Mouse (Mus musculus): Measurements from ENCODE around the gene Col4a2. TPM values are rescaled to one million over a fixed set of nuclear protein-coding genes. Genes with fewer than 3 reads are reported as not detected.
"Not testable (repeated sequence)": the region's sequence is repeated elsewhere in the genome, so short reads cannot be mapped to it uniquely, and the experiment has no call there.

Gene Col4a2
- total RNA-seq, 4 experiments from 2014 or later = 28.3 to 41.2 (median 29.8) TPM

- no peak for DNase-seq (ENCODE audit: low spot score in 2 of 2)
Measured at GRCm38 (mm10) chr8:11457278-11457677, 144.7 kb downstream of the Col4a2 start.

DNA sequence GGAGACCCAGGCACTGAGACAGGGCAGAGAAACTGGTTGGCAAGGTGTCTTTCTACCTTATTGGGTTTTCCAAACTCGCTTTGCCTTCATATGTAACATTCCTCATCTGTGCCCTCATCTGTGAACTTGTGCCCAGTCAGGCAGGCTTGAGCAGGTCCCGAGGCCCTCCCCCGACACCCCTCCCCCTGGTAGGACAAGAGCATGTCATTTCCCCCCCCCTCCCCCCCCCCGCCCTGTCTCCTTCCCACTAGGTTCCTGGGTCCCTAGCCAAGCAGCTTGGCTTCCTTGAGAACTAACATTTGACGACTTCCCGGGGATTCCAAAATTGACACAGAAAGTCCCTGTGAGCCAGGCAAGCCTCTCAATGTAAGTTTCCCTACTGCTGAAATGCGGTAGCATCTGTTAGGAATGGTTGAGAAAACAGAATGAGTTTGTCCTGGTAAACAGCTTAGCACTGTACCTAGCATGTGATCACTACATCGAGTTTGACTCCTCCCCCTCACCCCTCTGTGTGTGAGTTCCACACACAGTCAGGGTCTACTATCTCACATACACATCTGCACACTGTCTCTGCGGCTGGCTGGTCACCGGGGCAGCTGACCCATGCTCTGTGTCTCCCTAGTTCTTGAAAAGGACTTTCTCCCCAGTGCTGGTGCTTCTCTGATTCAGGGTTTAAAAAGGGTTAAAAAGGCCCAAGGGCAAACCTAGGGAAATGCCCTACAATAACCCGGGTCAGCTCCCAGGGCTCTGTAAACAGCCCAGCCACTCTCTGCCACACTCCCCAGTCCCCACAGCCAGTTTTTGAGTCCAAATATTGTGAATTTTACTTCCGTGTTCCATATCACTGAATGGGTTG, 145.6 kb downstream of the Col4a2 start:
- DNase-seq (ENCODE audit: low spot score in 2 of 2) = no peak

- DNase-seq (ENCODE audit: low spot score in 2 of 2) = no peak
Measured at GRCm38 (mm10) chr8:11459016-11459415, 146.4 kb downstream of the Col4a2 start.

DNA sequence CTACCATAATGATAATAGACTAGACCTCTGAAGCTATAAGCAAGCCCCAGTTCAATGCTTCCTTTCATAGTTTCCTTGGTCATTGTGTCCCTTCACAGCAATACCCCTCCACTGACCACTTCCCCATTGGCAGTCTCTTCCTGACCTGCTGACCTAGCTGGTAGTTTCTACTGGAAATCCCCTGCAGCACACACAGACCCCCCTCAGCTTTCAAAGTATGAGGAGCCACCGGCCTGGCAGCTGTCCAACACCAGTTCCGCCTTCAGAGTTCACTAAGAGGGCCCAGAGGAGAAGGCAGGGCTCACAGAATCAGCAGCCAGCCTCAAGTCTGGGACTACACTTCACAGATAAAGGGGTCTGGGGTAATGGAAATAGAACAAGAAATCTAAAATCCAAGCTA, 148.3 kb downstream of the Col4a2 start:
- DNase-seq (ENCODE audit: low spot score in 2 of 2) = no peak

GRCm38 (mm10) chr8:11461847-11462246, 149.2 kb downstream of the Col4a2 start:
- DNase-seq (ENCODE audit: low spot score in 2 of 2) = no peak

GRCm38 (mm10) chr8:11462641-11463040, 150.0 kb downstream of the Col4a2 start:
- DNase-seq (ENCODE audit: low spot score in 2 of 2) = no peak

GRCm38 (mm10) chr8:11463541-11463888, 150.9 kb downstream of the Col4a2 start:
- no peak for DNase-seq (ENCODE audit: low spot score in 2 of 2)

DNA sequence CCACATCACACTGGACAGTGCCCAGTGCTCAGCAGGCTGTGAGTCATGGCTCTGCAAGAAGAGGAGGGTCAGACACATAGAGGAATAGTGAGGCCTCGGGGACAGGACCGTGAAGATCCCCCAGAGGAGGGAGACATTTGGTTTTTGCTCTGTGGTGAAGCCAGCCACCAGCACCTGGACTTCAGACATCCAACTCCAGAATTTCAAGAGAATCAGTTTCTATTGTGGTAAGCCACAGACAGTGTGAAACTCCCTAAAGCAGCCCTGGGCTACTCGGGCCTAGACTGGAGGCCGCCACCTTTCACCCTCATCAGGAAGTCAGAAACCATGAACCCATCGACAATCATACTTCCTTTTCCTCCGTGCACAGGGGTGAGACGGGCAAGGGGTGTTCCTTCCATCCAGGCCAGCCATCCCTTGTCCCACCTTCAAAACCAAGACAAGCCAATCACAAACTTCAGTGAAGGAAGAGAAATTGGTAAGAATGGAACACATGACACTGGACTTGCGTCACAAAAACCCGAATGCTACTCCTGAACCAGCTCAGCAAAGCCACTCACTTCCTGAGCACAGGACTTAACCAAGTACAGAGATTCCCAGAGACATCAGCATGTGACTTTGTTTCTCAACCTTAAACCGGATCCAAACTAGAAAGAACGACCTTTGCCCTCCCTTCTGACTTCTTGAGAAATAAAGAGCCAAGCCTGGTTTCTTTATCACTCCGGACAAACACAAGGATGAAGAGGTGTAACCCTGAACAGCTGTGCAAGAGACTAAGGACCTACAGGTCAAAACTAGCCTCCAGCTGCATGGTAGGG, 151.5 kb downstream of the Col4a2 start:
- DNase-seq (ENCODE audit: low spot score in 2 of 2) = no peak

GRCm38 (mm10) chr8:11464707-11464964, 152.0 kb downstream of the Col4a2 start:
- DNase-seq (ENCODE audit: low spot score in 2 of 2) = no peak

DNA sequence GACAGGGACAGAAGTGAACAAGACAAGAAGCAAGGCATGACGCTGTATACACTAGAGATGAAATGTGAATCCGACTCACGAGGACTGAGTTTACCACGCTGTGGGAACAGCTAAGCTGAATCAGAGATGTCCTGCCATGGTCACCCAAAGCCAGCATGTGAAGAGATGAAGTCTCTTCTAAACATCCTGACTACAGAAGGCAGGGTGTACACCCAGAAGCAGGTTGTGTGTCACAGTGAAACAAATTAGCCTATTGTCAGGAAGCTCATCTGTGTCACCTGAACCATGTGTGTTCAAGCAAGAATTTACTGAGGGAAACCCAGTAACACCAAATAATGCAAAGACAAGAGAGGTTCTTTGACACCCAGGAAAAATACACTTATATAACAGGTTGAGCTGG, 153.0 kb downstream of the Col4a2 start:
- no peak for DNase-seq (ENCODE audit: low spot score in 2 of 2)

DNA sequence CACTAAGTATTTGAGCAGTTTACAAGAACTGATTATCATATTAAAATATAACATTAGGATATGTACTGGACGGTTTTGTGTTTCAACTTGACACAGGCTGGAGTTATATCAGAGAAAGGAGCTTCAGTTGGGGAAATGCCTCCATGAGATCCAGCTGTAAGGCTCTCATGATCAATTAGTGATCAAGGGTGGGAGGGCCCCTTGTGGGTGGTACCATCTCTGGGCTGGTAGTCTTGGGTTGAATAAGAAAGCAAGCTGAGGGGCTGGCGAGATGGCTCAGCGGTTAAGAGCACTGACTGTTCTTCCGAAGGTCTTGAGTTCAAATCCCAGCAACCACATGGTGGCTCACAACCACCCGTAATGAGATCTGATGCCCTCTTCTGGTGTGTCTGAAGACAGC, 153.9 kb downstream of the Col4a2 start:
- DNase-seq (ENCODE audit: low spot score in 2 of 2) = not testable (repeated sequence)

DNA sequence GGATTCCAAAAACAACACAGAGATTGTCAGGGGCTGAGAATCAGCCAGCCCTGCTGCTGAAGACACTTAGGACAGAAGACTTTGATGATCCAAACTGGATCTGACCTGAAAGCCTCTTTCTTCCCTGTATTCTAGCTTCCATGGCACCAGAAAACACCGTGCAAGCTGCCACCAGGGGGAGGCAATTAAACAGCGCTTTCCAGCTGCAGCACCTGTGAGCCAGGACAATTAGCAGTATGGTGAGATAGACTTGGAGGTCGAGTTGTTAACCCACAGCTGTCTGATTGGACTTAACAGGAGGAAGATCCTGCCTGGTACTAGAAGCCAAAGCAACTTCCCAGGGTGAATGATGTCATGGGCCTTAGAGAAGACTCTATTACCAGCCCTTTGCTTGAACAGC, 156.5 kb downstream of the Col4a2 start:
- DNase-seq (ENCODE audit: low spot score in 2 of 2) = no peak

GRCm38 (mm10) chr8:11470694-11471093, 158.1 kb downstream of the Col4a2 start:
- DNase-seq (ENCODE audit: low spot score in 2 of 2) = no peak

GRCm38 (mm10) chr8:11471309-11471708, 158.7 kb downstream of the Col4a2 start:
- no peak for DNase-seq (ENCODE audit: low spot score in 2 of 2)

DNA sequence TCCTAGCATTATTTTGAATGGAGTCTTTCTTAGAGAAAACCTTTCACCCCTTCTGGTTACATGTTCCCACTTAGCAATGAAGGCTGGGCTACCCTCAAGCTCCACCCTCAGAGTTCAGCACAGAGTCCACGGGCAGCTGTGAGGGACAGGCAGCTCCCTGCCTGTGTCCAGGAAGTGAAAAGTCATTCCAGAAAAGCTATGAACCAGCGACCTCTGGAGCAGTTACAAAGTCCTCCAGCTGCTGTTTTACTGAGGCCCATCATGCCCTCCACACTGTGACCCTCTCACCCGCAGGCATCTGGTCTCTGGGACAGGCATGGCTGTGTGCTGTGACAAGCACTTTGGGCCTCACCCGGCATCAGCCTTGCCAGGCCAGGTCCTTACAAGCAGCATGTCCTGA, 160.5 kb downstream of the Col4a2 start:
- no peak for DNase-seq (ENCODE audit: low spot score in 2 of 2)

DNA sequence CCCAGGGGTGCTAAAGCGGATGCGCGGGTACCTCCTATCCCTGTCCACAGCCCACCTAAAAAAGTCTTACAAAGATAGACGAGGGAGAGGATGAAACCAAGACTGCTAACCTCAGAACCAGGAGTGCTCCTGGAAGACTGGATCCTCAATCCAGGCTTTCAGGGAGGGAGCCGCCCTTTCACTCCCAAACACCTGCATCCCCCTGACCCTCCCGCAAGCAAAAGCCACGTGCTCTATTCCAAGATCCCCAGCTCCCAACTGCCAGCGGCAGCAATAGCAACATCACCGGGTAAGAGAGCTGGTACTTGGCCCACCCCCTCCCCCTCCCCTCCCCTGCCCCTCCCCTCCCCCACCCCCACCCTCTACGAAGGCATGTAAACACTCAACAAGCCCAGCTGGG, 162.8 kb downstream of the Col4a2 start:
- no peak for DNase-seq (ENCODE audit: low spot score in 2 of 2)

- no peak for DNase-seq (ENCODE audit: low spot score in 2 of 2)
Measured at GRCm38 (mm10) chr8:11475876-11476275, 163.3 kb downstream of the Col4a2 start.

GRCm38 (mm10) chr8:11476338-11477177, 164.0 kb downstream of the Col4a2 start:
- DNase-seq (ENCODE audit: low spot score in 2 of 2) = no peak

GRCm38 (mm10) chr8:11477178-11477553, 164.6 kb downstream of the Col4a2 start:
- no peak for DNase-seq (ENCODE audit: low spot score in 2 of 2)

DNA sequence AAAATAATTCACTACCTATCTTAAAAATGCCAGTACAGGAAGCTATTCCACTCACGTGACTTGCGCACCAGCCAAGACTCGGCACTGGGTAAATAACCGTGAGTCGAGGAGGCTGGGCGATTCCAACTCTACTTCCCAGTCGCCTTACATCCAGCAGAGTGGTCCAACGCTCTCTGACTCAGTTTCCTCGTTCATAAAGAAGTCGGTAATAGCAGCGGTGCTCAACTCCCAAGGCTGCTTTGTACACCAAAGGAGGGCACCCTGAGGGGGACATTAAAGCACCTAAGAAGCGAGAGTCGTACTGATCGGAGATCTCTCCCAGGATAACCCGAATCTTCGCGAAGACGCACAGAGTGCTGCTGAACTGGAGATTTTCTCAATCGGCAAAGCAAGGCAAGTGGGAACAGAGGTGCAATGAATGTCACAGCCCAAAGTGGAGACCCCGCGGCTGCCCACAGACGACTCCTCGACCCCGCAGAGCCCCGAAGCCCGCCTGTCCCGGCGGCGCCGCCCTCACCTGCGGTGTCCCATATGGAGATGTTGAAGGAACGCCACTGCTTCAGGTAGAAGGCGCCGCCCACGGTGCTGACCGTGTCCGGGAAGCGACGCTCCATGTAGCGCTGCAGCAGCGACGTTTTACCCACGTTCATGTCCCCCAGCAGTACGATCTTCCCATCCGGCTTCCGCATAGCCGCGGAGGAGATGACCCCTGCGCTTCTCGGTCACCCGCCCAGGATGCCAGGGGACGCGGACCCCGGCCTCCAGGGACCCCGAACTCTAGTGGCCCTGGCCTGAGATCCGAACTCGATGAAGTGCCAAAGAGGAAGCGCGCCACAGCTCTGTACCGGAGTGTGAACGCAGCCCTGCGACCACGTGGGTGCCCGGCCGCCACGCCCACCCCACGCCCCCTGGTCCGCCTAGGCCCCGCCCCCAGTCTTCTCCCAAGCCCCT, 165.5 kb downstream of the Col4a2 start, which contains the start of gene Rab20:
Rab20 (minus strand) TSS at position 900 of the 951 bp plus-strand sequence.
- DNase-seq (ENCODE audit: low spot score in 2 of 2) = no peak
